Mouse (Mus musculus): ENCODE measurements at regions not wholly inside any gene's neighbourhood (a gene's known extent, or its start where the extent isn't known, plus 50 kb on each side); places are given as distances from the start of the nearest gene placed in this dataset.

DNA sequence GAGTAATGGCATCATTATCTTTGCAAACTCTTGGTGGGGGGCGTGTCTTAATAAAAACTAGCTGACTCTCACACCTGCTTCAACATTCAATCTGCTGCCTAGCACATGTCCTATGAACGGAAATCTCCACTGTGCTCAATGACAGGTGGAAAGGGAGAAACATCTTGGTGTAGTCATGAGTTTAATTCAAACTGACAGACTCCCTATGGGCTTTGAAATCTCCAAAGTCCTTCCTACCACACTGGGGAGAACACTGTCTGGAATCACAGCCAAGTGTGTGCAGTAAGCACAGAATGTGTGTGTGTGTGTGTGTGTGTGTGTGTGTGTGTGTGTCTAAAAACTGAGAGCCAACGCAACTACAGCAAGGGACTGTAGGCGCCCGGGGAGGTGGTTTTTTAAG, 179.5 kb upstream of the Hnrnpa3 start:
- TF ChIP-seq CHD2 (IDR thresholded peaks at IDR 0.05; ENCODE audit: low read length), result no peak
- TF ChIP-seq USF2 (IDR thresholded peaks at IDR 0.05; ENCODE audit: borderline replicate concordance in 1 of 2, insufficient read depth in 1 of 2, low read depth in 1 of 2, low read length in 2 of 2), result no peak
- Histone ChIP-seq H3K27ac (ENCODE audit: control insufficient read depth, low read depth, low read length) (no peak overlapping the region), H3K9ac (ENCODE audit: control insufficient read depth, low read depth, low read length, poor library complexity, severe bottlenecking) (no peak overlapping the region), H3K79me2 (ENCODE audit: control insufficient read depth, insufficient read depth, low read length, poor library complexity) (no peaks in the 10 kb centered on the region), H3K9me3 (replicated peaks; ENCODE audit: insufficient read depth, low read length) (no peaks in the 10 kb centered on the region), H3K4me1 (ENCODE audit: control insufficient read depth in 1 of 2, insufficient read depth in 2 of 2, low read length in 2 of 2) (no peaks in the 10 kb centered on the region), H3K36me3 (ENCODE audit: control insufficient read depth in 1 of 2, insufficient read depth in 2 of 2, low read length in 2 of 2) (no peaks in the 10 kb centered on the region), H3K27me3 (ENCODE audit: control insufficient read depth in 1 of 2, insufficient read depth in 2 of 2, low read length in 2 of 2) (peaks cover 4 to 7% of the 10 kb centered on the region in 2 experiments), H3K4me3 (ENCODE audit: control insufficient read depth in 1 of 2, insufficient read depth in 1 of 2, low read depth in 2 of 2, low read length in 2 of 2) (no peak overlapping the region)
- no peak for DNase-seq (ENCODE audit: low read depth, low spot score)

DNA sequence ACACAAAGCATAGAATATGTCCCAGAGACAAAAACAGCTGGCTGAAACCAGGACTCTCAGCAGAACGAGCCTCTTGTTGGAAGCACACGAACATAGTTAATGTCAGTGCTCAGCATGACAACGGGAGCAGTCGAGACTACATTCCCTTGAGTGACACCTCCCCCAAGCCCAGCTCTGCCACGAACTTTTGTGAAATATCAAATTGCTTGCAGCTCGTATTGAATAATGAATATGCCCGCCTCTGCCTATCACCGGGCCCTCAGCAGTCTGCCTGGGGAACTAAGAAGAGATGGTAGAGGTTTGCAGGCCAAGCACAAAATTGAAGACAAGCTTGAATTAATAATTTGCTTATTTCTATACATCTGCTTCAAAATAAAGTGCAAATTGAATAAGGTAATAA, 177.2 kb upstream of the Hnrnpa3 start:
- Histone ChIP-seq H3K4me1 (ENCODE audit: control insufficient read depth in 1 of 2, insufficient read depth in 2 of 2, low read length in 2 of 2) (no peaks in the 10 kb centered on the region), H3K27ac (ENCODE audit: control insufficient read depth, low read depth, low read length) (no peak overlapping the region), H3K27me3 (ENCODE audit: control insufficient read depth in 1 of 2, insufficient read depth in 2 of 2, low read length in 2 of 2) (peaks cover 4 to 9% of the 10 kb centered on the region in 2 experiments), H3K36me3 (ENCODE audit: control insufficient read depth in 1 of 2, insufficient read depth in 2 of 2, low read length in 2 of 2) (no peaks in the 10 kb centered on the region), H3K9me3 (replicated peaks; ENCODE audit: insufficient read depth, low read length) (no peaks in the 10 kb centered on the region), H3K4me3 (ENCODE audit: control insufficient read depth in 1 of 2, insufficient read depth in 1 of 2, low read depth in 2 of 2, low read length in 2 of 2) (no peak overlapping the region), H3K9ac (ENCODE audit: control insufficient read depth, low read depth, low read length, poor library complexity, severe bottlenecking) (no peak overlapping the region), H3K79me2 (ENCODE audit: control insufficient read depth, insufficient read depth, low read length, poor library complexity) (no peaks in the 10 kb centered on the region)
- TF ChIP-seq MAZ (IDR thresholded peaks at IDR 0.05; ENCODE audit: low read depth, low read length) (no peak), NELFE (IDR thresholded peaks at IDR 0.05; ENCODE audit: low read depth, low read length) (no peak), EP300 (IDR thresholded peaks at IDR 0.05; ENCODE audit: low read depth in 1 of 2, low read length in 2 of 2) (no peak), MYB (IDR thresholded peaks at IDR 0.05; ENCODE audit: low read depth, low read length) (no peak), HCFC1 (IDR thresholded peaks at IDR 0.05; ENCODE audit: low read depth, low read length) (no peak), MAFK (IDR thresholded peaks at IDR 0.05; ENCODE audit: borderline replicate concordance, low read depth, low read length) (no peak), UBTF (IDR thresholded peaks at IDR 0.05; ENCODE audit: borderline replicate concordance, insufficient read depth, low read depth, low read length) (no peak)
- DNase-seq (ENCODE audit: low read depth, low spot score), result no peak

DNA sequence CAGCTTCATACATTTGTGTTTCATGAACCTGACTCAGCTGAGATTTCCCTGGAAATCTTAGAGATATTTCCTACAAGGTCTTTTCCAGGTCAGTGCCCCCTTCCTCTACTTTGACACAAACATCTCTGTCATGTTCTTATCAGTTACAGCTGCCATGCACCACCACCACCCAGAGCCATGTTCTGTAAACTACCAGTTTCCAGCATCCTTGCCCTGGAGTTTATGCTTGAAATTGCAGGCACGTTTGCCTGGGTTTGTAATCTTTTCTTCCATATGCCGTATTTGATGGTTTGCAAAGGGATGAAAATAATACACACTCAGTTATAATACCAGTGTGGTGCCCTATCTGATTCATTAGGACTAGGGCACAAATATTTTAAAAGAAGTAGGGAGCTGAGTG, 176.6 kb upstream of the Hnrnpa3 start:
- no peak for DNase-seq (ENCODE audit: low read depth, low spot score)
- no peaks in the 10 kb centered on the region for H3K36me3 ChIP-seq (ENCODE audit: control insufficient read depth in 1 of 2, insufficient read depth in 2 of 2, low read length in 2 of 2)
- peaks cover 4 to 9% of the 10 kb centered on the region in 2 experiments for H3K27me3 ChIP-seq (ENCODE audit: control insufficient read depth in 1 of 2, insufficient read depth in 2 of 2, low read length in 2 of 2)
- H3K9ac ChIP-seq (ENCODE audit: control insufficient read depth, low read depth, low read length, poor library complexity, severe bottlenecking), result no peak overlapping the region
- H3K27ac ChIP-seq (ENCODE audit: control insufficient read depth, low read depth, low read length), result no peak overlapping the region
- H3K4me3 ChIP-seq (ENCODE audit: control insufficient read depth in 1 of 2, insufficient read depth in 1 of 2, low read depth in 2 of 2, low read length in 2 of 2), result no peak overlapping the region
- no peaks in the 10 kb centered on the region for H3K9me3 ChIP-seq (replicated peaks; ENCODE audit: insufficient read depth, low read length)
- no peaks in the 10 kb centered on the region for H3K4me1 ChIP-seq (ENCODE audit: control insufficient read depth in 1 of 2, insufficient read depth in 2 of 2, low read length in 2 of 2)
- TF ChIP-seq ZKSCAN1 (IDR thresholded peaks at IDR 0.05; ENCODE audit: low read depth, low read length) (no peak), ELF1 (IDR thresholded peaks at IDR 0.05; ENCODE audit: low read depth, low read length) (no peak), NRF1 (IDR thresholded peaks at IDR 0.05; ENCODE audit: insufficient read depth, low read depth, low read length, poor library complexity, severe bottlenecking) (no peak), MYC (IDR thresholded peaks at IDR 0.05; ENCODE audit: low read depth, low read length) (no peak), USF1 (IDR thresholded peaks at IDR 0.05; ENCODE audit: low read depth, low read length) (no peak), JUND (IDR thresholded peaks at IDR 0.05; ENCODE audit: low read depth, low read length) (no peak), ZNF384 (IDR thresholded peaks at IDR 0.05; ENCODE audit: low read depth, low read length) (no peak), POLR2A (IDR thresholded peaks at IDR 0.05; ENCODE audit: control insufficient read depth in 1 of 2, insufficient read depth in 1 of 2, low read depth in 1 of 2, low read length in 2 of 2, poor library complexity in 1 of 2) (no peak), BHLHE40 (IDR thresholded peaks at IDR 0.05; ENCODE audit: borderline replicate concordance, low read depth, low read length) (no peak), EP300 (IDR thresholded peaks at IDR 0.05; ENCODE audit: low read depth in 1 of 2, low read length in 2 of 2) (no peak), USF2 (IDR thresholded peaks at IDR 0.05; ENCODE audit: borderline replicate concordance in 1 of 2, insufficient read depth in 1 of 2, low read depth in 1 of 2, low read length in 2 of 2) (no peak), SIN3A (IDR thresholded peaks at IDR 0.05; ENCODE audit: low read length) (no peak), ZMIZ1 (IDR thresholded peaks at IDR 0.05; ENCODE audit: low read depth, low read length) (no peak), GATA1 (IDR thresholded peaks at IDR 0.05; ENCODE audit: low read depth, low read length) (no peak), MAX (IDR thresholded peaks at IDR 0.05; ENCODE audit: low read length) (no peak), RAD21 (IDR thresholded peaks at IDR 0.05; ENCODE audit: low read depth, low read length) (no peak), POLR2AphosphoS5 (IDR thresholded peaks at IDR 0.05; ENCODE audit: borderline replicate concordance, low read depth, low read length) (no peak), MYB (IDR thresholded peaks at IDR 0.05; ENCODE audit: low read depth, low read length) (no peak), CHD2 (IDR thresholded peaks at IDR 0.05; ENCODE audit: low read length) (no peak), SMC3 (IDR thresholded peaks at IDR 0.05; ENCODE audit: low read depth, low read length) (no peak)
- no peaks in the 10 kb centered on the region for H3K79me2 ChIP-seq (ENCODE audit: control insufficient read depth, insufficient read depth, low read length, poor library complexity)

Data from MEL (cell line).